Mouse (Mus musculus) thymus, postnatal 14 days (tissue): Measurements from ENCODE around the gene Tango6.
A peak's percentile ranks its signal among the peaks of the same experiment; 100 is the strongest.

Experiments
- DNase-seq: peaks from one replicate; pipeline ENCODE4 v3.0.0; 2021

Tango6 gene

GRCm38 (mm10) chr8:106701360-106701759 is 18.5 kb downstream of the Tango6 start:
- no peak for DNase-seq

- DNase-seq, result no peak
Measured at GRCm38 (mm10) chr8:106704199-106704900, 21.5 kb downstream of the Tango6 start.

- no peak for DNase-seq
Measured at GRCm38 (mm10) chr8:106704901-106705321, 22.0 kb downstream of the Tango6 start.

GRCm38 (mm10) chr8:106706194-106706593 is 23.3 kb downstream of the Tango6 start:
- DNase-seq, result no peak

GRCm38 (mm10) chr8:106710002-106710401 is 27.1 kb downstream of the Tango6 start:
- no peak for DNase-seq

GRCm38 (mm10) chr8:106712487-106712886 is 29.6 kb downstream of the Tango6 start:
- no peak for DNase-seq

GRCm38 (mm10) chr8:106714297-106714696 is 31.4 kb downstream of the Tango6 start:
- no peak for DNase-seq

- peak; percentile 71 for DNase-seq
Measured at GRCm38 (mm10) chr8:106718091-106718500, 35.2 kb downstream of the Tango6 start.

- no peak for DNase-seq
Measured at GRCm38 (mm10) chr8:106720921-106721320, 38.1 kb downstream of the Tango6 start.

GRCm38 (mm10) chr8:106722453-106722852 is 39.6 kb downstream of the Tango6 start:
- no peak for DNase-seq

GRCm38 (mm10) chr8:106723921-106724320 is 41.1 kb downstream of the Tango6 start:
- no peak for DNase-seq

- DNase-seq, result no peak
Measured at GRCm38 (mm10) chr8:106726551-106726950, 43.7 kb downstream of the Tango6 start.

GRCm38 (mm10) chr8:106727241-106727835 is 44.5 kb downstream of the Tango6 start:
- DNase-seq, result no peak

- DNase-seq, result no peak
Measured at GRCm38 (mm10) chr8:106727889-106728288, 45.0 kb downstream of the Tango6 start.

- no peak for DNase-seq
Measured at GRCm38 (mm10) chr8:106732921-106733320, 50.1 kb downstream of the Tango6 start.

GRCm38 (mm10) chr8:106733703-106734102 is 50.8 kb downstream of the Tango6 start:
- no peak for DNase-seq

GRCm38 (mm10) chr8:106734222-106734621 is 51.4 kb downstream of the Tango6 start:
- DNase-seq, result no peak

GRCm38 (mm10) chr8:106736861-106737662 is 54.2 kb downstream of the Tango6 start:
- DNase-seq, result no peak

GRCm38 (mm10) chr8:106737846-106738245 is 55.0 kb downstream of the Tango6 start:
- no peak for DNase-seq

- no peak for DNase-seq
Measured at GRCm38 (mm10) chr8:106742321-106742720, 59.5 kb downstream of the Tango6 start.

- no peak for DNase-seq
Measured at GRCm38 (mm10) chr8:106743361-106743760, 60.5 kb downstream of the Tango6 start.

- no peak for DNase-seq
Measured at GRCm38 (mm10) chr8:106753436-106753835, 70.6 kb downstream of the Tango6 start.

- DNase-seq, result no peak
Measured at GRCm38 (mm10) chr8:106761317-106761716, 78.4 kb downstream of the Tango6 start.
